ENCODE assay signal across 13 mouse cellular contexts in genomic region chr8:122704612-122705011, GRCm38 (mm10).
"Had no signal": no experiment of that assay in that cellular context is flagged by ENCODE, and none has a peak within 500 bp of the region (broad histone marks: within the 10 kb centered on the region; RNA-seq: fewer than 3 reads in every experiment).

No protein-coding gene starts in this region.

- ATAC-seq: intestine, postnatal 0 days; liver, embryonic 12.5 days; midbrain, embryonic 16.5 days had no signal

- H3K4me3 ChIP-seq: limb, embryonic 15.5 days; liver, embryonic 12.5 days; midbrain, embryonic 10.5 days; neural tube, embryonic 13.5 days had no signal

- H3K9ac ChIP-seq: limb, embryonic 15.5 days; liver, embryonic 12.5 days; lung, embryonic 14.5 days; neural tube, embryonic 13.5 days had no signal

- H3K27ac ChIP-seq: limb, embryonic 15.5 days; liver, embryonic 12.5 days; neural tube, embryonic 13.5 days had no signal

- DNase-seq: kidney, adult 8-10 months; kidney, postnatal 25 days; layer of hippocampus, postnatal 36 days; lung, embryonic 14.5 days; lung, postnatal 10 days; lung, postnatal 4 days; right cerebral cortex, postnatal 14 days had no signal

- H3K27me3 ChIP-seq: neural tube, embryonic 13.5 days had no signal

- H3K9me3 ChIP-seq: limb, embryonic 15.5 days; liver, embryonic 12.5 days; midbrain, embryonic 10.5 days; neural tube, embryonic 13.5 days had no signal

- H3K36me3 ChIP-seq: limb, embryonic 15.5 days; liver, embryonic 12.5 days; midbrain, embryonic 10.5 days; neural tube, embryonic 13.5 days had no signal
